Mouse (Mus musculus): ENCODE data around the gene Vegfa.

- TF ChIP-seq POLR2A (IDR thresholded peaks at IDR 0.05; ENCODE audit: low read depth, low read length) (no peak), CTCF (IDR thresholded peaks at IDR 0.05; ENCODE audit: extremely low read depth, insufficient read depth, insufficient read length, insufficient replicate concordance) (no peak)
Measured at GRCm38 (mm10) chr17:46053291-46053842, 21.2 kb upstream of the Vegfa start.

Measured in spleen, adult 2 months (tissue).